Mouse (Mus musculus) left cerebral cortex, adult 8-10 months (tissue): Measurements from ENCODE around the gene Slc25a14. TPM values are rescaled to one million over a fixed set of nuclear protein-coding genes. Genes with fewer than 3 reads are reported as not detected.

Source experiments
- microRNA-seq, 2 experiments: library from miRNA; unstranded; fragments of <30 nt; microRNA quantifications; one replicate each; pipeline ENCODE4 v1.2.0; 2022
- total RNA-seq, 4 experiments: library from RNA; stranded (reverse); gene quantifications; 2 replicates each; pipeline ENCODE4 v1.2.4; 2022

Gene Slc25a14
- total RNA-seq, 4 experiments from 2014 or later: 57.8 to 72.4 (median 66.7) TPM

Small RNA genes within 50 kb of the gene (microRNA-seq; reads per million reads assigned to microRNA genes)
- gene Gm27828: 0 reads per million in 2 experiments

Other genes with a start within 250 kb of the Slc25a14 start
- 1 to 10 TPM; 1.0 to 2.8 (median 1.7) TPM for gene Elf4, start 160.3 kb upstream of the Slc25a14 start, total RNA-seq
- 10 to 100 TPM; 23.6 to 26.2 (median 24.7) TPM for gene Aifm1, start 109.8 kb upstream of the Slc25a14 start, total RNA-seq
- gene Rab33a, start 104.1 kb upstream of the Slc25a14 start, total RNA-seq: 10 to 100 TPM; 30.2 to 39.6 (median 33.8) TPM
- 10 to 100 TPM; 21.1 to 24.8 (median 23.1) TPM for gene Zfp280c, start 28.9 kb upstream of the Slc25a14 start, total RNA-seq
- gene Gpr119, start 51.1 kb downstream of the Slc25a14 start, total RNA-seq: not detected
- 1 to 10 TPM; 4.5 to 5.7 (median 5.1) TPM for gene Rbmx2, start 71.6 kb downstream of the Slc25a14 start, total RNA-seq